Mouse (Mus musculus): ENCODE data around the gene Phf3.

DNA sequence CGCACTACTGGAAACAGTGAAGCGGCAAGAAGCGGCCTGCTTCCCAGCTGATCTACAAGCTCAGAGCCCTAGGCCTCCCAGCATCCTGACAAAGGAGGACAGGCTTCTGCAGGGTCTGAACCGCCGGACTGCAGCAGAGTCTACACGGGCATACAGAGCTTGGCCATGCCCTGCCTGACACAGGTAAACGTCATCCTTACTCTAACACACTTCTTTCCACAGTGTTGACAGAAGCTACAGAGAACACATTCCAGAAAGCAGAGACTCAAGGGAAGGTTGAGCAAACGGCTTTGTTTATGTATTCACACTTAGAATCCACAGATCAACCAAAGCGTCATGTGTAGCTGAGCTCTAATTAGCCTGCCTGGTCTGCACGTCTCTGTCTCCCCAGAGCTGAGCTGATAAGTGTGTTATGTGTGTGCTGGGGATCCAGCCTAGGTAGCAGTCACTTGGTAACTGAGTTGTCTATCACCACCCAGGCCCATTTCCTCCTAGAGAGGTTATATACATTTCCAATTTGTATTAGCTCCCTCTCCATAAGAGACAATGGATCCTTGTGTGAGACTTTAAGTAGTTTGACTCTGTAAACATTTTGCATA, 65.5 kb downstream of the Phf3 start:
- TF ChIP-seq USF1 (IDR thresholded peaks at IDR 0.05; ENCODE audit: low read depth) (no peak), E2F4 (IDR thresholded peaks at IDR 0.05; ENCODE audit: insufficient read depth) (no peak), MYOG (IDR thresholded peaks at IDR 0.05; ENCODE audit: control insufficient read depth in 1 of 3, insufficient read depth in 1 of 3, insufficient read length in 2 of 3, low read depth in 2 of 3) (no peak), POLR2AphosphoS2 (IDR thresholded peaks at IDR 0.05; ENCODE audit: insufficient read length, low read depth) (no peak), POLR2A (IDR thresholded peaks at IDR 0.05; ENCODE audit: insufficient read length, low read depth) (no peak), MAX (IDR thresholded peaks at IDR 0.05; ENCODE audit: low read depth) (no peak), CEBPB (IDR thresholded peaks at IDR 0.05; ENCODE audit: insufficient read depth, poor library complexity, severe bottlenecking) (no peak)

Measured in myocyte (in vitro differentiated cells).